Mouse (Mus musculus): ENCODE measurements around the gene Mapk8ip3. TPM values are rescaled to one million over a fixed set of nuclear protein-coding genes. Genes with fewer than 3 reads are reported as not detected.
"Not testable (repeated sequence)": the region's sequence is repeated elsewhere in the genome, so short reads cannot be mapped to it uniquely, and the experiment has no call there.

Mapk8ip3 gene
- total RNA-seq (2018; cell fraction: chromatin; rRNA removed): 100 to 1,000 TPM; 289 to 781 (median 579) TPM
- total RNA-seq (2018; cell fraction: cytosol; rRNA removed): 10 to 100 TPM in 24 of 26 experiments, 1 to 10 TPM in 2; 9.3 to 42.9 (median 14.4) TPM
- total RNA-seq (2018; cell fraction: nucleus; rRNA removed): 100 to 1,000 TPM; 131 to 499 (median 243) TPM
- 14.8 to 33.6 TPM (median 23.5 TPM) in 3 replicates for polyA plus RNA-seq (2018)

DNA sequence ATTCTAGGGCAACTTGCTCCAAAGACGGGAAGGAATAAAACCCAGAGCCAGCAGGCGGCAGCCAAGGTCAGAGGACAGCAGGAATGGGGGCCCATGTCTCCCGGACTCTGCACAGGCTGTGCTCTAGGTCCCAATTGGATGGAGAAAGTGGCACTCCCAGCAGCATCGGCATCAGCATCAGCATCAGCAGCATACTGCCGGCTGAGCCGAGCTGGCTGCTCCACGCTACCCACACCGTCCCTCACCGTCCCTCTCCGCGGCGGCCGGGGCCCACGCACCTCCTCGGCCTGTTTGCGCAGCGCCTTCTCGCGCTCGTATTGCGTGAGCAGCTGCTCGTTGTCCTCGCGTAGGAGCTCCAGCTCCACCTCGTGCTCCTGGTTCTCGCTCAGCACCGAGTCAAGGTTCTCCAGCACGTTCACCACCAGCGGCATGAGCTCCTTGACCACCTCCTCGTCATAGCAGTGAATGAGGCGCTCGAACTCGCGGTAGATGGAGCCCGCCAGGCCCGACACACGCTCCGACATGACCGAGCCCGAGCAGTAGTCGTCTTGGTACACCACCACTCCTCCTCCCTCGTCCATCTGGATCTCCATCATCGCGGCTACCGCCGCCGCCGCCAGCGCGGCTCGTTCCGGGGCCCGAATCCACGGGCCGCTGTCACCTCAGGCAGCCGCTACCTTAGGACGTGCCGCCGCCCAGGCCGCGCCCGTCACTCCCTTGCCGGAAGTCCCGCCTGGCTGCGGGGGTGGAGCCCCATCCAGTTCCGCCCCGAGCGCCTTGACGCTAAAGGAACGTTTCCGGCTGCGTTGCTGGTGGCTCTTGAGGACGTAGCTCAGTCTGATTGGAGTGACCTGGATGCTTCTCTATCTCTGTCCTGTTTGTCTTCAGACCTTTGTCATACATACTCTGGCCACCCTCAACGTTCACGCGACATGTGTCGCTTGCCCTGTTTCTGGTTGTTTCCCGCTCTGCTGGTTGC, at the start of gene Mapk8ip3:
Mapk8ip3 (minus strand) TSS at position 719 of the 979 bp plus-strand sequence.
- H3K79me2 ChIP-seq (ENCODE audit: inconsistent target): peaks cover 51% of the 10 kb centered on the region
- peak within 1 kb of the TSS; percentile 61 for H3K27ac ChIP-seq
- under 1% methylated on average over 70 of the region's 78 CpGs for WGBS (ENCODE audit: missing documents)
- H3K4me3 ChIP-seq (ENCODE audit: inconsistent target): peak within 1 kb of the TSS; percentile 71
- H3K36me3 ChIP-seq (ENCODE audit: inconsistent target): no peaks in the 10 kb centered on the region

- peaks cover 40% of the 10 kb centered on the region for H3K79me2 ChIP-seq (ENCODE audit: inconsistent target)
- no peak overlapping the region for H3K27ac ChIP-seq
- peaks cover 23% of the 10 kb centered on the region for H3K36me3 ChIP-seq (ENCODE audit: inconsistent target)
- WGBS (ENCODE audit: missing documents): 15% methylated on average over 21 of the region's 21 CpGs
- peak overlapping the region; percentile 28 for H3K4me3 ChIP-seq (ENCODE audit: inconsistent target)
Measured at GRCm38 (mm10) chr17:24960852-24961715, 24.3 kb upstream of the Mapk8ip3 start.

GRCm38 (mm10) chr17:24960135-24960851, 23.5 kb upstream of the Mapk8ip3 start, which contains the start of gene Jpt2:
Jpt2 (minus strand) TSS chr17:24960689.
- WGBS (ENCODE audit: missing documents): 2% methylated on average over 59 of the region's 59 CpGs
- Histone ChIP-seq H3K36me3 (ENCODE audit: inconsistent target) (peaks cover 19% of the 10 kb centered on the region), H3K27ac (peak within 1 kb of the TSS; percentile 48), H3K79me2 (ENCODE audit: inconsistent target) (peaks cover 48% of the 10 kb centered on the region), H3K4me3 (ENCODE audit: inconsistent target) (peak within 1 kb of the TSS; percentile 84)

GRCm38 (mm10) chr17:24959371-24959770, 22.6 kb upstream of the Mapk8ip3 start:
- peaks cover 57% of the 10 kb centered on the region for H3K79me2 ChIP-seq (ENCODE audit: inconsistent target)
- H3K4me3 ChIP-seq (ENCODE audit: inconsistent target): peak overlapping the region; percentile 84
- WGBS (ENCODE audit: missing documents): 73% methylated on average over 8 of the region's 8 CpGs
- peak overlapping the region; percentile 48 for H3K27ac ChIP-seq
- peaks cover 14% of the 10 kb centered on the region for H3K36me3 ChIP-seq (ENCODE audit: inconsistent target)

DNA sequence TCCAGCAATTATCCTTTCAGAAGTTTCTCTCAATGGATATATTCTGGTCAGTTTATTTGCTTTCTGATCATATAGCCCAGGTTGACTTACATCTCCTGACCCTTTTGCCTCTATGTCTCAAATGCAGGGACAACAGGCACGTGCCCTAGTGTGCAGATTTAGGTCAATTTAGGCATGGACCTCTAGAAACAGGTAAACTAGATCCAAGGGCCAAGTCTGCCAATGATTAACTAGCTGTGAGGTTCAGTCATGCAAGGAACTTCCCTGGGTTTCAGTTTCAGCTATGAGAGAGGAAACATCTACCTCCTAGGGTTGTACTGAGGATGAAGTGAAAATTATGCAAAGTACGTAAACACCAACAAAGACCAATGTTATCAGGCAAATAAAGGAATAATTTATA, 16.5 kb upstream of the Mapk8ip3 start:
- H3K4me3 ChIP-seq (ENCODE audit: inconsistent target): no peak overlapping the region
- H3K79me2 ChIP-seq (ENCODE audit: inconsistent target): peaks cover 81% of the 10 kb centered on the region
- WGBS (ENCODE audit: missing documents): 96% methylated on average over 2 of the region's 2 CpGs
- no peak overlapping the region for H3K27ac ChIP-seq
- peaks cover 12% of the 10 kb centered on the region; the same call in 1 of the 2 replicates for H3K36me3 ChIP-seq (ENCODE audit: inconsistent target)

DNA sequence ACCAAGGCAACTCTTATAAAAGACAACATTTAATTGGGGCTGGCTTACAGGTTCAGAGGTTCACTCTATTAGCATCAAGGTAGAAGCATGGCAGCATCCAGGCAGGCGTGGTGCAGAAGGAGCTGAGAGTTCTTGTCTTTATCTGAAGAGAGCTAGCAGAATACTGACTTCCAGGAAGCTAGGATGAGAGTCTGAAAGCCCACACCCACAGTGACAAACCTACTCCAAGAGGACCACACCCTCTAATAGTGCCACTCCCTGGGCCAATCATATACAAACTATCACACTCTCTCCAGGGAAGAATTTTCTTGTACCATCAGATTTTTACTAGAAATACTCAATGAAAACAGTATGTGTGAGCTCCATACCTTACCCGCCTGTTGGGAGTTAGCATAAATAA, 13.9 kb upstream of the Mapk8ip3 start:
- 91% methylated on average over 2 of the region's 2 CpGs for WGBS (ENCODE audit: missing documents)
- no peak overlapping the region for H3K4me3 ChIP-seq (ENCODE audit: inconsistent target)
- H3K27ac ChIP-seq: no peak overlapping the region
- H3K36me3 ChIP-seq (ENCODE audit: inconsistent target): peaks cover 23% of the 10 kb centered on the region; the same call in 1 of the 2 replicates
- peaks cover 55% of the 10 kb centered on the region for H3K79me2 ChIP-seq (ENCODE audit: inconsistent target)

DNA sequence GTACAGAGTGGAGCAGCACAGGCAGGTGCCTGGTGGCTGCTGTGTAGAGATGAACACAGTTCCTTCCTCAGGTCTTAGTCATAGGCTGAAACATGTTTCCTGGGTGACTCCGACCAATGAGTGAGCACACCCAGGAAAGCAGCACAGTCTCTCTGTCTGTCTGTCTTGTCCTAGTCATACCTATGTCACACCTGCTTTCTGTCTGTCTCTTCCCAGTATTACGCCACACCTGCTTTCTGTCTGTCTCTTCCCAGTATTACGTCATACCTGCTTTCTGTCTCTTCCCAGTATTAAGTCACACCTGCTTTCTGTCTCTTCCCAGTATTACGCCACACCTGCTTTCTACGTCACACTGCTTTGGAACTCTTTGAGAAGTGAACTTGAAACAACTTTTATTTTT, 11.4 kb upstream of the Mapk8ip3 start:
- H3K27ac ChIP-seq: no peak overlapping the region
- peaks cover 30% of the 10 kb centered on the region; the same call in 1 of the 2 replicates for H3K79me2 ChIP-seq (ENCODE audit: inconsistent target)
- 94% methylated on average over 5 of the region's 5 CpGs for WGBS (ENCODE audit: missing documents)
- H3K4me3 ChIP-seq (ENCODE audit: inconsistent target): no peak overlapping the region
- H3K36me3 ChIP-seq (ENCODE audit: inconsistent target): peaks cover 20% of the 10 kb centered on the region; the same call in 1 of the 2 replicates

- peaks cover 19% of the 10 kb centered on the region; the same call in 1 of the 2 replicates for H3K36me3 ChIP-seq (ENCODE audit: inconsistent target)
- not testable (repeated sequence) for H3K79me2 ChIP-seq (ENCODE audit: inconsistent target); H3K4me3 ChIP-seq (ENCODE audit: inconsistent target); H3K27ac ChIP-seq
- 79% methylated on average over 1 of the region's 1 CpGs for WGBS (ENCODE audit: missing documents)
Measured at GRCm38 (mm10) chr17:24943589-24943988, 6.8 kb upstream of the Mapk8ip3 start.

GRCm38 (mm10) chr17:24943036-24943435, 6.3 kb upstream of the Mapk8ip3 start:
- Histone ChIP-seq H3K79me2 (ENCODE audit: inconsistent target) (no peaks in the 10 kb centered on the region), H3K4me3 (ENCODE audit: inconsistent target) (no peak overlapping the region), H3K36me3 (ENCODE audit: inconsistent target) (peaks cover 13% of the 10 kb centered on the region; the same call in 1 of the 2 replicates), H3K27ac (no peak overlapping the region)
- 89% methylated on average over 7 of the region's 7 CpGs for WGBS (ENCODE audit: missing documents)

DNA sequence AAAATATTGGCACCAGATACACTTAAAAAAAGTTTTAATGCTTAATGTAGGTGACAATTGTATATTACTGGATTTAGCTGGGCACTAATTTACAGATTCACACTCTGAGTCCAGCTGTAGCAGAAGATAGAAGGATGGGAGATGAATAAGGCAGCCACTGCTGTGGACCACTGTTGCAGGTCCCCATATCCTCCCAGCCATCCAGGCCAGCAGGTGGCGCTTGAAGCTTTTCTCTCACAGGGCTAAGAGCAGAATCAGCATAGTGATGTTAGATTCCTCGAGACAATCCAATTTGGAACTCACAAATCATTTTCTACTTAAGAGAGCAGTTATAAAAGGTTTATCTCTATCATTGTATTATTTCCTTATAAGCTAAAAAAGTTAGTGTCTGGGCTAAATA, 5.7 kb upstream of the Mapk8ip3 start:
- H3K79me2 ChIP-seq (ENCODE audit: inconsistent target); H3K27ac ChIP-seq; H3K4me3 ChIP-seq (ENCODE audit: inconsistent target); H3K36me3 ChIP-seq (ENCODE audit: inconsistent target): not testable (repeated sequence)
- 5% methylated on average over 2 of the region's 2 CpGs for WGBS (ENCODE audit: missing documents)

- 41% methylated on average over 6 of the region's 6 CpGs for WGBS (ENCODE audit: missing documents)
- Histone ChIP-seq H3K27ac (peak overlapping the region; percentile 55), H3K36me3 (ENCODE audit: inconsistent target) (no peaks in the 10 kb centered on the region), H3K79me2 (ENCODE audit: inconsistent target) (peaks cover 44% of the 10 kb centered on the region), H3K4me3 (ENCODE audit: inconsistent target) (peak overlapping the region; percentile 31; the same call in 1 of the 2 replicates)
Measured at GRCm38 (mm10) chr17:24937266-24937665, 489 bp upstream of the Mapk8ip3 start.

GRCm38 (mm10) chr17:24935666-24936065, 1.1 kb downstream of the Mapk8ip3 start:
- Histone ChIP-seq H3K27ac (peak overlapping the region; percentile 61), H3K36me3 (ENCODE audit: inconsistent target) (no peaks in the 10 kb centered on the region)

DNA sequence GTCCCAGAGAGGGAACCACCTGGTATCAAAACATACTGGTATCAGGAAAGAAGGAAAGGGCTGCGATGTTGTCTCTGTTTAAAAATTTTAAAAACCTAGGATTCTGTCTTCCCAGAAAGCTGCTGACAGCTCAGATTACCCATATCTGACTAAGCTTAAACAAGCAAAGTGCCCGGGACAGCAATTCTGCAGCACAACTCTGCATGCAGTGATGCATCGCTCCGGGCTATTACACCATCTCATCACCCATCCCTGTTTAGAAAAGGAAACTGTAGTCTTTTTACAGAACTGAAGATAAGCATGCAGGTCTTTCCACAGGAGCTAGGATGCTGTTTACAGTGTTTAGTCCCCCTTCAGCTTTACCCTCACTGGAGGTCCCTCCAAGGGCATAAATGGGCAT, 1.9 kb downstream of the Mapk8ip3 start:
- peak overlapping the region; percentile 61 for H3K27ac ChIP-seq
- H3K36me3 ChIP-seq (ENCODE audit: inconsistent target): no peaks in the 10 kb centered on the region
- H3K4me3 ChIP-seq (ENCODE audit: inconsistent target): peak overlapping the region; percentile 71; the same call in 1 of the 2 replicates
- H3K79me2 ChIP-seq (ENCODE audit: inconsistent target): peaks cover 67% of the 10 kb centered on the region
- WGBS (ENCODE audit: missing documents): 37% methylated on average over 4 of the region's 4 CpGs

More at GRCm38 (mm10) chr17:24935666-24936065, 1.1 kb downstream of the Mapk8ip3 start:
- peaks cover 60% of the 10 kb centered on the region for H3K79me2 ChIP-seq (ENCODE audit: inconsistent target)
- peak overlapping the region; percentile 71 for H3K4me3 ChIP-seq (ENCODE audit: inconsistent target)
